Mouse (Mus musculus) kidney, adult 2 months (tissue): ENCODE data around the gene Zmiz1. TPM values are rescaled to one million over a fixed set of nuclear protein-coding genes. Genes with fewer than 3 reads are reported as not detected.
A peak's percentile ranks its signal among the peaks of the same experiment; 100 is the strongest.

ENCODE experiments used
- DNase-seq: peaks from one replicate; pipeline ENCODE4 v3.0.0; 2021
- H3K27ac ChIP-seq: fragments of 200-500 bp; 2 replicates; pipeline ENCODE4 v1.5.1; 2012; ENCODE audit warnings: low read depth, low read length, control low read depth, inconsistent platforms; ENCODE audit not compliant: insufficient read depth
- H3K27me3 ChIP-seq: fragments of 200-500 bp; replicated peaks from 2 replicates; pipeline ENCODE4 v1.6.1; 2012; ENCODE audit warnings: mild to moderate bottlenecking, moderate library complexity, low read length, inconsistent platforms; ENCODE audit not compliant: control insufficient read depth, insufficient read depth
- H3K36me3 ChIP-seq: fragments of 200-500 bp; 2 replicates; pipeline ENCODE4 v1.6.1; 2012; ENCODE audit warnings: mild to moderate bottlenecking, moderate library complexity, low read length, inconsistent platforms; ENCODE audit not compliant: control insufficient read depth, insufficient read depth
- H3K4me1 ChIP-seq: fragments of 200-500 bp; 2 replicates; pipeline ENCODE4 v1.6.1; 2011; ENCODE audit warnings: low read length; ENCODE audit not compliant: control insufficient read depth, insufficient read depth
- H3K4me3 ChIP-seq: fragments of 200-500 bp; 2 replicates; pipeline ENCODE4 v1.5.1; 2011; ENCODE audit warnings: mild to moderate bottlenecking, low read depth, low read length, control low read depth; ENCODE audit not compliant: insufficient read depth
- CTCF ChIP-seq: fragments of 200-500 bp; conservative IDR thresholded peaks from 2 replicates; pipeline ENCODE4 v1.5.1; 2011; ENCODE audit warnings: low read depth, mild to moderate bottlenecking, control low read depth, low read length, moderate library complexity, mixed read lengths; ENCODE audit not compliant: insufficient read depth, insufficient read length
- POLR2A ChIP-seq: fragments of 200-500 bp; IDR thresholded peaks from one replicate; pipeline ENCODE4 v1.6.1; 2011; ENCODE audit warnings: low read depth, low read length, control low read depth
- WGBS: fragments of 180-500 bp; shearing (Covaris S2); methylation state at CpG from one replicate; pipeline ENCODE4 v1.1.7; 2018; 5-methylcytosine and 5-hydroxymethylcytosine counted together
- polyA plus RNA-seq: library from polyadenylated mRNA; depleted of rRNA; stranded (reverse); fragments of >200 nt; gene quantifications from 2 replicates; pipeline ENCODE4 v1.2.3, GENCODE M21; 2012

Gene Zmiz1
- polyA plus RNA-seq, 1 experiment: 42.6 TPM

- Histone ChIP-seq H3K27me3 (no peaks in the 10 kb centered on the region), H3K4me1 (peaks cover 20% of the 10 kb centered on the region), H3K27ac (no peak overlapping the region), H3K36me3 (no peaks in the 10 kb centered on the region), H3K4me3 (no peak overlapping the region)
- DNase-seq: no peak
- no peak for TF ChIP-seq CTCF
- TF ChIP-seq POLR2A: no peak
- 51% methylated on average over 8 of the region's 8 CpGs for WGBS
These were observed 95.8 kb downstream of the Zmiz1 start for GRCm38 (mm10) chr14:25554781-25555180.

GRCm38 (mm10) chr14:25555291-25555781, 96.4 kb downstream of the Zmiz1 start:
- Histone ChIP-seq H3K27me3 (no peaks in the 10 kb centered on the region), H3K36me3 (no peaks in the 10 kb centered on the region), H3K27ac (no peak overlapping the region), H3K4me3 (no peak overlapping the region), H3K4me1 (peaks cover 20% of the 10 kb centered on the region)
- TF ChIP-seq POLR2A (no peak), CTCF (no peak)
- DNase-seq: peak; percentile 52
- 29% methylated on average over 10 of the region's 10 CpGs for WGBS

- TF ChIP-seq POLR2A (no peak), CTCF (no peak)
- Histone ChIP-seq H3K27me3 (no peaks in the 10 kb centered on the region), H3K27ac (no peak overlapping the region), H3K36me3 (no peaks in the 10 kb centered on the region), H3K4me1 (peaks cover 20% of the 10 kb centered on the region), H3K4me3 (no peak overlapping the region)
- no peak for DNase-seq
- 29% methylated on average over 7 of the region's 7 CpGs for WGBS
These were observed 96.9 kb downstream of the Zmiz1 start for GRCm38 (mm10) chr14:25555848-25556247.

DNA sequence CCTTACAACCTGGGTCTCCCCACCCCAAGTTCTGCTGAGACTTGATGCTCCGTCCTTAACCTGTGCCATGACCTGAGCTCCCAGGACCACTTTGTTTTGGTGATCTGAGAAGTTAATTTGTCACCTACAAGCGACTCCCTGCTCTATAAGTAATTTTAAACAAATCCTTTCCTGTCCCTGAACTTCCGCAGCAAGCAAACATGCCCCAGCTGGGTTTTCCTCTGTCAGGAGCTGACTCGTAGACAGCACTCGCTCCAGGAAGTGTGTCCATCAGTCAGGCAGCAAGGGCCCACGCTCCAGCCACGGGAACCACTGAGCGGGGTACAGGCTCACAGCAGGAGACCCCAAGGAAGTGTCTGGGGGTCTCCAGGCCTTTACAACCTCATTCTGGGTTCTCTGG, 98.0 kb downstream of the Zmiz1 start:
- no peak for TF ChIP-seq POLR2A
- H3K36me3 ChIP-seq: no peaks in the 10 kb centered on the region
- no peak for DNase-seq
- peaks cover 20% of the 10 kb centered on the region for H3K4me1 ChIP-seq
- no peak overlapping the region for H3K4me3 ChIP-seq
- 19% methylated on average over 8 of the region's 8 CpGs for WGBS
- no peaks in the 10 kb centered on the region for H3K27me3 ChIP-seq
- 0 out of 2 replicates have a peak overlapping the region, but pooled peaks have one; percentile 19 for H3K27ac ChIP-seq

DNA sequence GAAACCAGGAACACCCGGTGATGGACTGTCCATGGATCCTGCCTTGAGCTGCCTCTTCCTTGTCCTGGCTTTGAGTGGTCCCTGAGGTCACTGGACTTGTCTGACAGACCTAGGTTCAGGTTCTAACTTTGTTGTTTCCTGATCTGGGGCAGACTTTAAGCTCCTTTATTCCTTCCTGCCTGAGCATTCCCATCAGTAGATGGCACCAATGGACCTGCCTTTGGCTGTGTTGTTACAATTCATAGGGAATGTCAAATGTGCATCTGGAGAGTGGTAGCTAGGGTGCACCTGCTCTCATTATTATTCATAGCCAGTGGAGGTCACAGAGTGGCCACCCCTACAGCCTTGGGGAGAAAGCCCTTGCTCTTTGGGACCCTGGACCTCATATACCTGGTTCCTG, 99.5 kb downstream of the Zmiz1 start:
- Histone ChIP-seq H3K4me1 (peaks cover 20% of the 10 kb centered on the region), H3K27me3 (no peaks in the 10 kb centered on the region), H3K4me3 (no peak overlapping the region), H3K36me3 (no peaks in the 10 kb centered on the region), H3K27ac (no peak overlapping the region)
- 71% methylated on average over 1 of the region's 1 CpGs for WGBS
- TF ChIP-seq CTCF: no peak; the same call in 1 of the 2 replicates
- TF ChIP-seq POLR2A: no peak
- no peak for DNase-seq

DNA sequence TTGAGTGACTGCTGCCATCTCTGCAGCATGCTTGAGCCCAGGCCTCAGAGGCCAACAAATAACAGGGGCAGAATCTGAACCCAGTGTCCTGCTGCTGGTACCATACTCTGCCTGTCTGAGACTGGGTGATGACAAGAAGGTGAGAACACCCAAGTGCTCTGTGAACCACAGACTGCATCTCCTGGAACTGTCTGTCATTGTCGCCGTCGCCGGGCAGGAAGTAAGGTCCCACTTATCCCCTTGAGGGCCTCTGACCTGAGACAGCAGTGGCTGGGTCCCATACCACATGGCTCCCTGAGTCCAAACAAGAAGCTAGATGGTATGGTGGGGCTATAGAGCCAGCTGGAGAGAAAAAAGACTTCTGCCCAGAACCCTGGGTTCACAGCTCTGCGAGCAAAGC, 100.9 kb downstream of the Zmiz1 start:
- Histone ChIP-seq H3K27ac (no peak overlapping the region), H3K4me3 (no peak overlapping the region), H3K27me3 (no peaks in the 10 kb centered on the region), H3K4me1 (peaks cover 25% of the 10 kb centered on the region), H3K36me3 (no peaks in the 10 kb centered on the region)
- TF ChIP-seq POLR2A (no peak), CTCF (no peak)
- 65% methylated on average over 5 of the region's 5 CpGs for WGBS
- no peak for DNase-seq

GRCm38 (mm10) chr14:25560841-25561240, 101.9 kb downstream of the Zmiz1 start:
- DNase-seq: no peak
- WGBS: 97% methylated on average over 3 of the region's 3 CpGs
- H3K27ac ChIP-seq: no peak overlapping the region
- H3K4me1 ChIP-seq: peaks cover 24% of the 10 kb centered on the region
- TF ChIP-seq POLR2A (no peak), CTCF (no peak)
- no peaks in the 10 kb centered on the region for H3K27me3 ChIP-seq
- H3K4me3 ChIP-seq: no peak overlapping the region
- H3K36me3 ChIP-seq: no peaks in the 10 kb centered on the region
